Mouse (Mus musculus) cerebellum, postnatal 4 days (tissue): ENCODE results near the gene Btf3l4.

Source experiments
- DNase-seq, 2 experiments: peaks; one replicate each; pipeline ENCODE4 v3.0.0; 2022; ENCODE audit warnings: low spot score in 2 of 2, mixed read lengths in 1 of 2

Gene Btf3l4

GRCm38 (mm10) chr4:108832916-108833827 is at the start of gene Btf3l4:
Gene Btf3l4, minus strand, starts transcription at chr4:108833614.
- peak; percentile 80 to 91 for DNase-seq

GRCm38 (mm10) chr4:108878963-108879822 is 45.8 kb upstream of the Btf3l4 start, which contains the start of gene Rab3b:
Gene Rab3b, plus strand, starts transcription at chr4:108879063.
- peak; percentile 24 to 49 for DNase-seq

GRCm38 (mm10) chr4:108877901-108878300 is 44.5 kb upstream of the Btf3l4 start:
- DNase-seq, result no peak

GRCm38 (mm10) chr4:108873746-108874145 is 40.3 kb upstream of the Btf3l4 start:
- DNase-seq, result no peak

- peak; percentile 78 to 91 for DNase-seq
Measured at GRCm38 (mm10) chr4:108869730-108870374, 36.4 kb upstream of the Btf3l4 start.

GRCm38 (mm10) chr4:108866806-108867205 is 33.4 kb upstream of the Btf3l4 start:
- DNase-seq, result no peak

GRCm38 (mm10) chr4:108848505-108848848 is 15.1 kb upstream of the Btf3l4 start, which contains the start of gene A730015C16Rik:
Gene A730015C16Rik, minus strand, starts transcription at chr4:108848619.
- DNase-seq, result no peak

- peak; percentile 49 to 76 for DNase-seq
Measured at GRCm38 (mm10) chr4:108847715-108848504, 14.5 kb upstream of the Btf3l4 start, which contains the start of gene Kti12. Gene Kti12, plus strand, starts transcription at chr4:108847785.

GRCm38 (mm10) chr4:108845824-108846569 is 12.6 kb upstream of the Btf3l4 start:
- no peak for DNase-seq

- no peak for DNase-seq
Measured at GRCm38 (mm10) chr4:108843336-108843735, 9.9 kb upstream of the Btf3l4 start.

GRCm38 (mm10) chr4:108841920-108842578 is 8.6 kb upstream of the Btf3l4 start:
- DNase-seq, result no peak

GRCm38 (mm10) chr4:108838031-108838430 is 4.6 kb upstream of the Btf3l4 start:
- no peak for DNase-seq

- no peak for DNase-seq
Measured at GRCm38 (mm10) chr4:108835496-108835895, 2.1 kb upstream of the Btf3l4 start.

- DNase-seq, result peak in 1 of 2 experiments; percentile 13
Measured at GRCm38 (mm10) chr4:108834971-108835311, 1.5 kb upstream of the Btf3l4 start.

GRCm38 (mm10) chr4:108834115-108834970 is 929 bp upstream of the Btf3l4 start, which contains the start of gene Txndc12:
Gene Txndc12, plus strand, starts transcription at chr4:108834601.
- DNase-seq, result peak; percentile 51 to 72

- no peak for DNase-seq
Measured at GRCm38 (mm10) chr4:108833828-108834114, 357 bp upstream of the Btf3l4 start.

- no peak for DNase-seq
Measured at GRCm38 (mm10) chr4:108830698-108831097, 2.7 kb downstream of the Btf3l4 start.

- no peak for DNase-seq
Measured at GRCm38 (mm10) chr4:108826643-108827042, 6.8 kb downstream of the Btf3l4 start.

GRCm38 (mm10) chr4:108826096-108826495 is 7.3 kb downstream of the Btf3l4 start:
- DNase-seq, result no peak
